Mouse (Mus musculus): ENCODE results near the gene Gcsh.

DNA sequence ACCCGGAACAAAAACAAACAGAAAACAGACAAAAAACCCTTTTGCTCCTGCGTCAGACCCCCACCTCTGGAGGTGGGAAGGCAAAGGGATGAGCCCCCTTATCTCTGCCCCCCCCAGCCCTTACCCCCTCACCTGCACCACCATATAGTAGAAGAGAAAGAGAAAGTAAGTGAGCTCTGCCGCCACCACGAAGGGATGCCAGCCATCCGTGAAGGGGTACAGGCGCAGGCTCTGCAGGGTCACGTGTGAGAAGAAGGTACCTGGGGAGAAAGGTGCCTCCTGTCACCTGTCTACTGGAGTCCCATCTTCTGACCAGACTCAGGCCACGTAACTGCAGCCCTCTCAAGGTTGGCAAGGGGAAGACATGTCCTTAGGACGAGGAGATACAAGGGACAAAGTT lies 18.0 kb upstream of the Gcsh start:
- no peak for TF ChIP-seq CEBPB (IDR thresholded peaks at IDR 0.05; ENCODE audit: insufficient read depth, poor library complexity, severe bottlenecking)
- TF ChIP-seq POLR2A (IDR thresholded peaks at IDR 0.05; ENCODE audit: insufficient read length, low read depth), result no peak
- no peak for TF ChIP-seq MYOD1 (IDR thresholded peaks at IDR 0.05; ENCODE audit: control insufficient read depth in 1 of 3, insufficient read length in 2 of 3, low read depth in 2 of 3)
- no peak for TF ChIP-seq SRF (IDR thresholded peaks at IDR 0.05; ENCODE audit: control insufficient read depth, insufficient read length, low read depth)
- no peak for TF ChIP-seq TCF12 (IDR thresholded peaks at IDR 0.05; ENCODE audit: insufficient read depth, poor library complexity, severe bottlenecking)
- no peak for TF ChIP-seq MYOG (IDR thresholded peaks at IDR 0.05; ENCODE audit: control insufficient read depth in 1 of 3, insufficient read depth in 1 of 3, insufficient read length in 2 of 3, low read depth in 2 of 3)
- TF ChIP-seq USF1 (IDR thresholded peaks at IDR 0.05; ENCODE audit: low read depth), result no peak
- no peak for TF ChIP-seq POLR2AphosphoS2 (IDR thresholded peaks at IDR 0.05; ENCODE audit: insufficient read length, low read depth)
- no peak for TF ChIP-seq E2F4 (IDR thresholded peaks at IDR 0.05; ENCODE audit: insufficient read depth)
- TF ChIP-seq REST (IDR thresholded peaks at IDR 0.05; ENCODE audit: insufficient read depth, insufficient read length), result no peak
- TF ChIP-seq MAX (IDR thresholded peaks at IDR 0.05; ENCODE audit: low read depth), result no peak
- TF ChIP-seq TCF3 (IDR thresholded peaks at IDR 0.05; ENCODE audit: insufficient read length, low read depth), result no peak

Data from myocyte (in vitro differentiated cells).